Mouse (Mus musculus) midbrain, embryonic 15.5 days (tissue): ENCODE measurements around the gene Cnmd. TPM values are rescaled to one million over a fixed set of nuclear protein-coding genes. Genes with fewer than 3 reads are reported as not detected.

Experiments
- ATAC-seq: fragments of 200-750 bp; cut with Nextera tagmentation; replicated peaks from 2 replicates; pipeline ENCODE4 v1.8.0; 2017; ENCODE audit warnings: moderate TSS enrichment
- H3K27ac ChIP-seq: fragments of 300-500 bp; sonication (generic); 2 replicates; pipeline ENCODE4 v1.5.1; 2015; ENCODE audit warnings: mild to moderate bottlenecking, inconsistent platforms
- H3K27me3 ChIP-seq: fragments of 300-500 bp; sonication (generic); replicated peaks from 2 replicates; pipeline ENCODE4 v1.6.1; 2015; ENCODE audit warnings: inconsistent platforms
- H3K36me3 ChIP-seq: fragments of 300-500 bp; sonication (generic); replicated peaks from 2 replicates; pipeline ENCODE4 v1.6.1; 2015; ENCODE audit warnings: inconsistent platforms
- H3K4me1 ChIP-seq: fragments of 300-500 bp; sonication (generic); 2 replicates; pipeline ENCODE4 v1.6.1; 2015; ENCODE audit warnings: inconsistent platforms
- H3K4me2 ChIP-seq: fragments of 300-500 bp; sonication (generic); 2 replicates; pipeline ENCODE4 v1.6.1; 2015; ENCODE audit warnings: inconsistent platforms, mild to moderate bottlenecking, moderate library complexity
- H3K4me3 ChIP-seq: fragments of 300-500 bp; sonication (generic); 2 replicates; pipeline ENCODE4 v1.5.1; 2015; ENCODE audit warnings: mild to moderate bottlenecking, inconsistent platforms
- H3K9ac ChIP-seq: fragments of 300-500 bp; sonication (generic); 2 replicates; pipeline ENCODE4 v1.6.1; 2015; ENCODE audit warnings: mild to moderate bottlenecking, inconsistent platforms
- H3K9me3 ChIP-seq: fragments of 300-500 bp; sonication (generic); 2 replicates; pipeline ENCODE4 v1.6.1; 2016; ENCODE audit warnings: inconsistent platforms
- WGBS: fragments of 180-500 bp; shearing (Covaris S2); methylation state at CpG from one replicate; pipeline ENCODE4 v1.1.7; 2015; ENCODE audit warnings: mixed read lengths; 5-methylcytosine and 5-hydroxymethylcytosine counted together
- polyA plus RNA-seq: library from polyadenylated mRNA; unstranded; fragments of >200 nt; fragmentation: Nextera tagmentation; extraction: Ambion mirVana; gene quantifications from 2 replicates; pipeline ENCODE4 v1.2.1, GENCODE M21; 2015

Gene Cnmd
- polyA plus RNA-seq, 1 experiment from 2014 or later, result 1.9 TPM

GRCm38 (mm10) chr14:79672567-79672966 lies 10.6 kb upstream of the Cnmd start:
- no peak overlapping the region for H3K27ac ChIP-seq
- WGBS, result 52% methylated on average over 5 of the region's 5 CpGs
- H3K9ac ChIP-seq, result no peak overlapping the region
- H3K36me3 ChIP-seq, result no peaks in the 10 kb centered on the region
- H3K27me3 ChIP-seq, result no peaks in the 10 kb centered on the region
- H3K4me1 ChIP-seq, result peaks cover 7% of the 10 kb centered on the region; the same call in 1 of the 2 replicates
- no peaks in the 10 kb centered on the region for H3K9me3 ChIP-seq
- no peak; the same call in 1 of the 2 replicates for ATAC-seq
- H3K4me3 ChIP-seq, result no peak overlapping the region
- H3K4me2 ChIP-seq, result no peak overlapping the region

GRCm38 (mm10) chr14:79671008-79671407 lies 9.0 kb upstream of the Cnmd start:
- WGBS, result 82% methylated on average over 3 of the region's 3 CpGs
- Histone ChIP-seq H3K36me3 (no peaks in the 10 kb centered on the region), H3K4me2 (no peak overlapping the region), H3K4me1 (peaks cover 7% of the 10 kb centered on the region; the same call in 1 of the 2 replicates), H3K4me3 (no peak overlapping the region), H3K27me3 (no peaks in the 10 kb centered on the region), H3K9ac (no peak overlapping the region), H3K9me3 (no peaks in the 10 kb centered on the region), H3K27ac (no peak overlapping the region)
- no peak for ATAC-seq

- H3K9me3 ChIP-seq, result no peaks in the 10 kb centered on the region
- H3K4me1 ChIP-seq, result peaks cover 15% of the 10 kb centered on the region
- H3K4me3 ChIP-seq, result peak overlapping the region; percentile 12; the same call in 1 of the 2 replicates
- WGBS, result 23% methylated on average over 33 of the region's 33 CpGs
- H3K9ac ChIP-seq, result no peak overlapping the region
- H3K27ac ChIP-seq, result no peak overlapping the region
- 0 out of 2 replicates have a peak, but pooled peaks cover 4% of the 10 kb centered on the region for H3K27me3 ChIP-seq
- H3K36me3 ChIP-seq, result no peaks in the 10 kb centered on the region
- peak; percentile 61; the same call in 1 of the 2 replicates for ATAC-seq
- H3K4me2 ChIP-seq, result peak overlapping the region; percentile 40
Measured at GRCm38 (mm10) chr14:79661005-79661917, 709 bp downstream of the Cnmd start.

DNA sequence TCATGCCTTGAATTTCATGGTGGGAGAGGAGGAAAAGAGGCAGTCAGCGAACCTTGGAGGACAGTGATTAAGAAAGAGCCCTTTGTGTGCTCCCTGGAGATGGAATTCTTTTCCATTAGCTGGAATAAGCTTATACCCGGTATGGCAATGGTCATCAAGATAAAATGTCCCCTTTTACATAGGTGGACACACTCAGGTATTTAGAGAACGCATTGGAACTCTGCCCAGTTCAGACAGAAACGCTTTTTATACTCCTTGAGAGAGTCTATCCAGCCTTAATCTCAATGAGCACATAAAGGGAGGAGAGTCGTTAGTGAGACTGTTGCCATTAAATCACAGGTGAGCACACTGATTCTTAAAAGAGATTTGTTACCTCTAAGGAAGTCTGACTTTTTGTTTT lies 1.5 kb downstream of the Cnmd start:
- Histone ChIP-seq H3K9me3 (no peaks in the 10 kb centered on the region), H3K4me1 (peaks cover 15% of the 10 kb centered on the region), H3K9ac (no peak overlapping the region), H3K27ac (no peak overlapping the region), H3K27me3 (0 out of 2 replicates have a peak, but pooled peaks cover 4% of the 10 kb centered on the region), H3K4me2 (no peak overlapping the region), H3K4me3 (no peak overlapping the region), H3K36me3 (no peaks in the 10 kb centered on the region)
- ATAC-seq, result no peak
- WGBS, result 37% methylated on average over 5 of the region's 5 CpGs

GRCm38 (mm10) chr14:79658748-79659508 lies 3.0 kb downstream of the Cnmd start:
- no peak overlapping the region for H3K4me2 ChIP-seq
- H3K4me1 ChIP-seq, result peaks cover 15% of the 10 kb centered on the region
- no peaks in the 10 kb centered on the region for H3K36me3 ChIP-seq
- ATAC-seq, result peak; percentile 41; the same call in 1 of the 2 replicates
- H3K27ac ChIP-seq, result 0 out of 2 replicates have a peak overlapping the region, but pooled peaks have one; percentile 19
- 0 out of 2 replicates have a peak, but pooled peaks cover 4% of the 10 kb centered on the region for H3K27me3 ChIP-seq
- no peak overlapping the region for H3K4me3 ChIP-seq
- H3K9me3 ChIP-seq, result no peaks in the 10 kb centered on the region
- no peak overlapping the region for H3K9ac ChIP-seq
- WGBS, result 67% methylated on average over 6 of the region's 6 CpGs

DNA sequence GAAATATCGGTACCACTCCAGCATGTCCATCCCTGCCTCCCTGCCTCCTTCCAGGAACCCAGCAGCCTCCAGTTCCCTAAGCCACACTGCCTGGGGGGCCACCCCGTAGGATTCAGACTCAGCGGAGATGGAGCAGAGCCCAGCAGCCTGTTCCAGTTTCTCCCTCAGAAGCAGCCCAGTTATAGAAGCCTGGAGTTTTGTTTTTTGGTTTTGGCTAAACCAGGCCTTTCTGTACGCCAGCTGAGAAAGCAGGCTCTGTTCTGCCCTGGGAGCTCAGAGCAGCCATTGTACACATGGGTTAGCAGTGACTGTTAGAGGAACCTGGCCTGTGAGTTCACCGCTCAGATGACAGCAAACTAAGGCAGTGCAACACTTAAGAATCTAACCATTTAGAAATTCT lies 3.7 kb downstream of the Cnmd start:
- peak; percentile 43 for ATAC-seq
- H3K27me3 ChIP-seq, result 0 out of 2 replicates have a peak, but pooled peaks cover 4% of the 10 kb centered on the region

GRCm38 (mm10) chr14:79652654-79653053 lies 9.3 kb downstream of the Cnmd start:
- H3K9me3 ChIP-seq, result no peaks in the 10 kb centered on the region
- WGBS, result 80% methylated on average over 4 of the region's 4 CpGs
- H3K27ac ChIP-seq, result no peak overlapping the region
- H3K4me3 ChIP-seq, result no peak overlapping the region
- no peak overlapping the region for H3K4me2 ChIP-seq
- H3K27me3 ChIP-seq, result no peaks in the 10 kb centered on the region
- ATAC-seq, result no peak
- no peaks in the 10 kb centered on the region for H3K4me1 ChIP-seq
- no peaks in the 10 kb centered on the region for H3K36me3 ChIP-seq
- no peak overlapping the region for H3K9ac ChIP-seq

More for the DNA sequence above, 3.7 kb downstream of the Cnmd start:
- Histone ChIP-seq H3K9me3 (no peaks in the 10 kb centered on the region), H3K9ac (no peak overlapping the region), H3K36me3 (no peaks in the 10 kb centered on the region), H3K4me2 (no peak overlapping the region), H3K4me3 (no peak overlapping the region), H3K27ac (peak overlapping the region; percentile 19; the same call in 1 of the 2 replicates), H3K4me1 (peaks cover 15% of the 10 kb centered on the region)
- WGBS, result 72% methylated on average over 5 of the region's 5 CpGs

DNA sequence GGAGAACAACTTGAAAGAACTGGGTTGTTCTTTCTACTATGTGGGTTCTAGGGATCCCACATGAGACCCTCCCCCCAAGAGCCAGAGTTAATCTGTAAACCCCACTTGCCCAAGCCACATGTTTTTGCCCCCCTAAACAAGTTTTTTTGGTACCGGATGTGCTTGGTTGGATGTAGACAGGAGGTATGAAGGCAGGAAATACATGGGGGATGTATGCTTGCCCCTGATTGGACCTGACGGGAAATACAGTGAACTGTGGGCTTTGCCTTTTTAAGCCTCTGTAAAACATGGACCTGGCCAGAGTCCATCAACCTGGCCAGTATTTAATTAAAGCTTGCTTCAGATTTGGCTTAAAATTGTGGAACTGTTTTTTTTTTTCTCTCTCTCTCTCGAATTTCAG lies 12.3 kb downstream of the Cnmd start:
- H3K4me1 ChIP-seq, result peaks cover 10% of the 10 kb centered on the region
- 84% methylated on average over 3 of the region's 3 CpGs for WGBS
- no peaks in the 10 kb centered on the region for H3K27me3 ChIP-seq
- no peaks in the 10 kb centered on the region for H3K9me3 ChIP-seq
- no peak overlapping the region for H3K4me3 ChIP-seq
- H3K36me3 ChIP-seq, result no peaks in the 10 kb centered on the region
- no peak overlapping the region for H3K4me2 ChIP-seq
- ATAC-seq, result no peak
- no peak overlapping the region for H3K27ac ChIP-seq
- H3K9ac ChIP-seq, result no peak overlapping the region

- Histone ChIP-seq H3K9ac (no peak overlapping the region), H3K4me2 (peak overlapping the region; percentile 9; the same call in 1 of the 2 replicates), H3K27me3 (no peaks in the 10 kb centered on the region), H3K4me1 (peaks cover 10% of the 10 kb centered on the region), H3K4me3 (no peak overlapping the region), H3K36me3 (no peaks in the 10 kb centered on the region), H3K27ac (no peak overlapping the region), H3K9me3 (no peaks in the 10 kb centered on the region)
- ATAC-seq, result no peak
- 28% methylated on average over 11 of the region's 11 CpGs for WGBS
Measured at GRCm38 (mm10) chr14:79645378-79645777, 16.6 kb downstream of the Cnmd start.

DNA sequence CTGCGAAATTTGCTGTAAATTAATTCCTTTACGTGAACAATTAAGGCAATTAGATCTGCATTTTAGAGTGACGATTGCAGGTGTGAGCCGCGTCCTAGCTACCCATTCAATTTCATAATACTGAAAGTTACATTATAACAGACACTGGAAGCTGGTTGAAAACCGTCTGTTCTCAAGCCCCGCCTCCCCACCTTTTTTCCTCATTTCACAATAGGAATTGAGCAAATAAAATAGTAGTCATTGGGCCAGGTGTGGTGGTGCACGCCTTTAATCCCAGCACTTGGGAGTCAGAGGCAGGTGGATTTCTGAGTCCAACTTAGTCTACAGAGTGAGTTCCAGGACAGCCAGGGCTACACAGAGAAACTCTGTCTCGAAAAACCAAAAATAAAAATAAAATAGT lies 19.9 kb downstream of the Cnmd start:
- no peak overlapping the region for H3K9ac ChIP-seq
- WGBS, result 86% methylated on average over 9 of the region's 9 CpGs
- peaks cover 10% of the 10 kb centered on the region for H3K4me1 ChIP-seq
- H3K4me3 ChIP-seq, result no peak overlapping the region
- H3K27ac ChIP-seq, result no peak overlapping the region
- H3K36me3 ChIP-seq, result no peaks in the 10 kb centered on the region
- H3K9me3 ChIP-seq, result no peaks in the 10 kb centered on the region
- ATAC-seq, result no peak
- no peak overlapping the region for H3K4me2 ChIP-seq
- H3K27me3 ChIP-seq, result no peaks in the 10 kb centered on the region

DNA sequence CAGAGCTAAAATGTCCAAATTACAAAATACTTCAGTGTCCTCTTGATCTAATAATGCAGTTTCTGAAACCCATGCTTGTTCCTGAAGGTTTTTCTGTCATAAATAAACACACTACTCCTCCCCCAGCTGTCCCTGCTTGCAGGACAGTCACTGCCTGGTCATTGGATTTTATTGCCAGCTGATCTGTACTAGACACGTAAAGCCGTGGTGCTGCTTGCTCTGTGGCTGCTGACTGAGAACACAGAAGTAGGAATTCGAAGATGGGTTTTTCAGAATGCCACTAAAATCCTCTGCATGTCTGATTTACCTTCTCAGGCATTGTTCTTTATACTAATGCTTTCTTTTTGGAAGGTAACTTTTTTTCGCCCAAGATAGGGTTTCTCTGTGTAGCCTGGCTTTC lies 25.2 kb downstream of the Cnmd start:
- Histone ChIP-seq H3K4me2 (no peak overlapping the region), H3K9ac (no peak overlapping the region), H3K4me3 (no peak overlapping the region), H3K27ac (no peak overlapping the region), H3K27me3 (no peaks in the 10 kb centered on the region), H3K9me3 (no peaks in the 10 kb centered on the region), H3K4me1 (no peaks in the 10 kb centered on the region), H3K36me3 (no peaks in the 10 kb centered on the region)
- WGBS, result 85% methylated on average over 4 of the region's 4 CpGs
- no peak for ATAC-seq

DNA sequence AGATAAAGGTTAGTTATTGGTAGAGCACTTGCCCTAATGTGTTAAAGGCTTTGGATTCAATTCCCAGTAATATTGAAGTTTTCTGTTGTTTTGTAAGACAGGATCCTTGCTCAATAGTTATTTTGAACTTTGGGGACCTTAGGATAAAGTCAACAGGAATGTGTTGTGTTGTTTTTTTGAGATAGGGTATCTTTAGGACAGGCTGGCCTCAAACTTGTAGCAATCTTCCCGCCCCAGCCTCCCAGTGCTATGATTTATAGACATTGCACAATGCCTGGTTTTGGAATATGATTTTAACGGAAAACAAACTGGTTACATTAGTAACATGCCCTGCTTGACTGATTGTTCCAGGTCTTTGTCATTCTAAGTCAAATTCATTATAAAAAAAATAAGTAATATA lies 28.8 kb downstream of the Cnmd start:
- H3K27me3 ChIP-seq, result no peaks in the 10 kb centered on the region
- H3K36me3 ChIP-seq, result 0 out of 2 replicates have a peak, but pooled peaks cover 3% of the 10 kb centered on the region
- H3K9ac ChIP-seq, result no peak overlapping the region
- H3K4me1 ChIP-seq, result no peaks in the 10 kb centered on the region
- no peaks in the 10 kb centered on the region for H3K9me3 ChIP-seq
- H3K27ac ChIP-seq, result no peak overlapping the region
- H3K4me3 ChIP-seq, result no peak overlapping the region
- no peak overlapping the region for H3K4me2 ChIP-seq
- ATAC-seq, result no peak
- 97% methylated on average over 2 of the region's 2 CpGs for WGBS
